ENCODE assay signal across 1 mouse cellular context in the genomic region with DNA sequence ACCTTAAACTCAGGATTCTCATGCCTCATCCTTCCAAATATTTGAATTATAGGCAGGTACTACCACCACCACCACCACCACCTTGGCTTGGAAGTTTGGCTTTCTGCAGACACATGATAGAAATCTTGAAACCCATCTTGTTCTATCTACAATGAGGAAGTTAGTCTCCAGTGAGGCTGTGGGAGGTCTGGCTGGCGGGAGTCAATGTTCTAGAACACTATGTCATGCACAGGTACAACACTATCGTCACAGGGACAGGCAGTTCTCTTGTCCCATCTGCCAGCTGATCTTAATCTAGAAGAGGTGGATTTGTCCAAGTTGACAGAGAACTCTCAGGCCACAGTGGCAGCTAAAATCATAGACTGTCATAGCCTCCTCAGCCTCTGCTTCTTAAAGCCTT.
TF ChIP-seq lines count a peak whose summit lies in the region.

No protein-coding gene starts in this region.

TF ChIP-seq in MEL, 35 proteins besides CTCF, POLR2A, EP300 and RAD21:
- TF ChIP-seq CHD1 (IDR thresholded peaks at IDR 0.05; ENCODE audit: low read depth, low read length) (no peak), GATA1 (IDR thresholded peaks at IDR 0.05; ENCODE audit: low read depth, low read length) (no peak), RCOR1 (IDR thresholded peaks at IDR 0.05; ENCODE audit: low read depth, low read length) (no peak), NRF1 (IDR thresholded peaks at IDR 0.05; ENCODE audit: insufficient read depth, low read depth, low read length, poor library complexity, severe bottlenecking) (no peak), MAX (IDR thresholded peaks at IDR 0.05; ENCODE audit: low read length) (no peak), MYC (IDR thresholded peaks at IDR 0.05; ENCODE audit: low read depth, low read length) (no peak), ZKSCAN1 (IDR thresholded peaks at IDR 0.05; ENCODE audit: low read depth, low read length) (no peak), GABPA (IDR thresholded peaks at IDR 0.05; ENCODE audit: low read depth, low read length) (no peak), ETS1 (IDR thresholded peaks at IDR 0.05; ENCODE audit: low read depth, low read length) (peak; percentile 44; the same call in 1 of the 2 replicates), KAT2A (conservative IDR thresholded peaks at IDR 0.05; ENCODE audit: low read depth, low read length) (no peak), ELF1 (IDR thresholded peaks at IDR 0.05; ENCODE audit: low read depth, low read length) (peak; percentile 23; the same call in 1 of the 2 replicates), ZMIZ1 (IDR thresholded peaks at IDR 0.05; ENCODE audit: low read depth, low read length) (no peak), TAL1 (IDR thresholded peaks at IDR 0.05; ENCODE audit: low read length) (no peak), USF2 (IDR thresholded peaks at IDR 0.05; ENCODE audit: borderline replicate concordance in 1 of 2, insufficient read depth in 1 of 2, low read depth in 1 of 2, low read length in 2 of 2) (no peak), ZC3H11A (IDR thresholded peaks at IDR 0.05; ENCODE audit: low read depth, low read length) (no peak), SIN3A (IDR thresholded peaks at IDR 0.05; ENCODE audit: low read length) (peak; percentile 34; the same call in 1 of the 2 replicates), MXI1 (IDR thresholded peaks at IDR 0.05; ENCODE audit: low read depth, low read length) (no peak), TCF12 (IDR thresholded peaks at IDR 0.05; ENCODE audit: low read depth, low read length) (0 out of 2 replicates have a peak, but pooled peaks have one; percentile 7)
TF ChIP-seq in MEL: peak in this region for 4.
